Mouse (Mus musculus): ENCODE measurements around the gene Gm44965. TPM values are rescaled to one million over a fixed set of nuclear protein-coding genes. Genes with fewer than 3 reads are reported as not detected.

Gene Gm44965
- total RNA-seq, 2 experiments from 2014 or later = 1.5 TPM; not detected in 1

DNA sequence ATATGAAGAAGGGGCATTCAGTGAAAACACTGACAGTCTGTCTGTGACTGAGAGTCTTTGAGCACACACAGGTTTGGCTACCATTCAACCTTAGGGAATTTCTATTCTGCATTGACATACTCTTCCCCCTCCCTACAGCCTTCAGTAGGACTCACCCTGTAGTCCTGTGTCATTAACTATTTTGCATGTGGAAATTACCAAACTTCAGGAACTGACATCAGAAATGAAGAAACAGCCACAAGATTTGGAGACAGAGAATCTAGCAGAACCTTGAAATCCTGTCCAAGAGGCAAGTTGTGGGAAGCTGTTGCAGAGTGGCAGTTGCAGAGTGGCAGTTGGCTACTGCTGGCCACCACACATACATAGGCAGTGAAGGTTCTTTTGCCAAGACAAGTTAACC is 74.3 kb downstream of the Gm44965 start:
- no peak for DNase-seq

Other genes starting within 250 kb of the Gm44965 start
- gene Krba1, start 198.4 kb upstream of the Gm44965 start, total RNA-seq (2021) = 10 to 100 TPM; 14.5 to 15.9 TPM
- gene Zfp467, start 148.1 kb upstream of the Gm44965 start, total RNA-seq (2021) = 10 to 100 TPM; 22.4 to 34.1 TPM
- gene Sspo, start 145.7 kb upstream of the Gm44965 start, total RNA-seq (2021) = under 1 TPM; 0.24 to 0.38 TPM
- 10 to 100 TPM; 43.0 to 45.0 TPM for gene Atp6v0e2, start 56.3 kb upstream of the Gm44965 start, total RNA-seq (2021)
- 10 to 100 TPM; 14.0 to 15.0 TPM for gene Lrrc61, start 39.1 kb upstream of the Gm44965 start, total RNA-seq (2021)
- gene Rarres2, start 21.2 kb upstream of the Gm44965 start, total RNA-seq (2021) = 10 to 100 TPM; 19.7 to 35.5 TPM
- not detected for gene Gm45021, start 4.3 kb upstream of the Gm44965 start, total RNA-seq (2021)
- 10 to 100 TPM; 21.0 to 23.0 TPM for gene Repin1, start 58 bp upstream of the Gm44965 start, total RNA-seq (2021)
- 1 to 10 TPM; 6.5 to 6.9 TPM for gene Zfp775, start 8.1 kb downstream of the Gm44965 start, total RNA-seq (2021)
- under 1 TPM; 0.24 to 0.38 TPM for gene AI854703, start 32.8 kb downstream of the Gm44965 start, total RNA-seq (2021)
- gene Gimap8, start 53.3 kb downstream of the Gm44965 start, total RNA-seq (2021) = 1 to 10 TPM; 2.1 to 3.0 TPM
- under 1 TPM; 0.51 to 0.67 TPM for gene Gimap9, start 82.2 kb downstream of the Gm44965 start, total RNA-seq (2021)
- 1 to 10 TPM; 5.1 to 7.7 TPM for gene Gimap4, start 90.6 kb downstream of the Gm44965 start, total RNA-seq (2021)
- gene Gimap6, start 114.3 kb downstream of the Gm44965 start, total RNA-seq (2021) = 10 to 100 TPM; 10.7 to 11.5 TPM
- gene Gm28053, start 124.7 kb downstream of the Gm44965 start, total RNA-seq (2021) = not detected
- gene Gimap7, start 124.7 kb downstream of the Gm44965 start, total RNA-seq (2021) = not detected
- 1 to 10 TPM; 2.5 to 5.0 TPM for gene Gimap1, start 145.1 kb downstream of the Gm44965 start, total RNA-seq (2021)
- gene Gimap5, start 152.3 kb downstream of the Gm44965 start, total RNA-seq (2021) = 1 to 10 TPM; 1.6 to 3.3 TPM
- under 1 TPM in 1 of 2 experiments, not detected in 1; 0.32 TPM for gene Gimap3, start 176.9 kb downstream of the Gm44965 start, total RNA-seq (2021)
- 1 to 10 TPM; 4.3 to 4.9 TPM for gene Tmem176a, start 247.0 kb downstream of the Gm44965 start, total RNA-seq (2021)
- 10 to 100 TPM; 11.4 to 15.2 TPM for gene Tmem176b, start 247.6 kb downstream of the Gm44965 start, total RNA-seq (2021)

Data from gastrocnemius, postnatal 25 days (tissue).